Mouse (Mus musculus) liver, adult 2 months (tissue): ENCODE measurements around the gene Cd300lf.

Experiments
- CTCF ChIP-seq: fragments of 200-500 bp; IDR thresholded peaks from 2 replicates; pipeline ENCODE4 v1.5.1; 2011; ENCODE audit warnings: low read depth, low read length, control low read depth
- POLR2A ChIP-seq: fragments of 200-500 bp; IDR thresholded peaks from 2 replicates; pipeline ENCODE4 v1.6.1; 2011; ENCODE audit warnings: low read length, control low read depth; ENCODE audit not compliant: insufficient read depth; ENCODE audit errors: extremely low read depth

- TF ChIP-seq CTCF (no peak), POLR2A (no peak)
Measured at GRCm38 (mm10) chr11:115082196-115082595, 51.6 kb downstream of the Cd300lf start.
